Mouse (Mus musculus) lung, postnatal 25 days (tissue): ENCODE results near the gene Sprr2k.
"Not testable (repeated sequence)": the region's sequence is repeated elsewhere in the genome, so short reads cannot be mapped to it uniquely, and the experiment has no call there.

Experiments used
- DNase-seq: peaks from one replicate; pipeline ENCODE4 v3.0.0; 2022; ENCODE audit warnings: low spot score

Gene Sprr2k

DNA sequence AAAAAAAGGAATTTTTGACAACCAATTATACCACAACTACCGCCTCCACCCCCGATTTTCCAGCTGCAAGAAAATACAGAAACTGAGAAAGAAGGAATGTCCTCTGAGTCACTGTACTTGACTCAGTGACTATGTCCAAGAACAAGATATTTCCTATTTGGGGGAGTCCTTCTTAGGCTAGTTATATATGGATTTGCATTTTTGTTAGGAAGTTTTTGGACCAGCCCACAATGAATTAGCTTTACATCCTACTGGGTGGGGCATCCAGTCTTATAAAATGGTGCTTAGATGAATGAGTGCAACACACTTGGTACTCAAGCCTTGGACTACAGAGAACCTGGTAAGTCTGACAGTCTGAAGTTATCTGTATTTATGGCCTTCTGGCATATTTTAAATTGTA, at the start of gene Sprr2k:
Sprr2k (plus strand) TSS at position 301 of the 400 bp plus-strand sequence.
- no peak for DNase-seq

DNA sequence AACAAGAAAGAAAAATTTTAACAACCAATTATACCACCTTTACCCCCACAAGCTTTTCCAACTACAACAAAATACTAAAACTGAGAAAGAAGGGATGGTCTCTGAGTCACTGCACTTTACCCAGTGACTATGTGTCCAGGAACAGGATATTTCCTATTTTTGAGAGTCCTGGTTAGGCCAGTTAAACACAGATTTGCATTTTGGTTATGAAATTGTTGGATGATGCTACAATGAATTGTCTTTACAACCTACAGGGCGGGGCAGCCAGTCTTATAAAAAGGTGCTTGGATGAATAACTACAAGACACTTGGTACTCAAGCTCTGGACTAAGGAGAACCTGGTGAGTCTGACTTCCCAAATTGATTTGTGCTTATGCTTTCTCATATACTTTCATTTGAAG, 47.0 kb upstream of the Sprr2k start, which contains the start of gene Sprr2h:
Sprr2h (plus strand) TSS at position 301 of the 400 bp plus-strand sequence.
- DNase-seq, result no peak

DNA sequence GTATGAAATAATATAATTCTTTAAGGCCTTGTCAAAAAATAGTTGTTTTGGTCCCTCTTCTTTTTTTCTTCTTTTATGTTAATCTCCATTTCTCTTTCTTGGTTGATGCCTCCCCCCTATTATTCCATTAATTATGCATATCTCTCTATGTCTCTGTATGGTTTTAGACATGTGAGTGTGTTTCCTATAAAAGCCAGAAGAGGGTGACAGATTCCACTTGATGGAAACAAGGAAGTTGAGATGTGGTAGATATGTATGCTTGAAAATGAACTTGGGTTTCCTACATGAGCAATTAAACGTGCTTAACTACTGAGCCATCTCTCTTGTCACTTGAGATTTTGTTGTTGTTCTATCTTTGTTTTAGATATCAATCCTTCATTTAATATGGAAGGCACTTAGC, 38.1 kb upstream of the Sprr2k start:
- DNase-seq, result no peak

DNA sequence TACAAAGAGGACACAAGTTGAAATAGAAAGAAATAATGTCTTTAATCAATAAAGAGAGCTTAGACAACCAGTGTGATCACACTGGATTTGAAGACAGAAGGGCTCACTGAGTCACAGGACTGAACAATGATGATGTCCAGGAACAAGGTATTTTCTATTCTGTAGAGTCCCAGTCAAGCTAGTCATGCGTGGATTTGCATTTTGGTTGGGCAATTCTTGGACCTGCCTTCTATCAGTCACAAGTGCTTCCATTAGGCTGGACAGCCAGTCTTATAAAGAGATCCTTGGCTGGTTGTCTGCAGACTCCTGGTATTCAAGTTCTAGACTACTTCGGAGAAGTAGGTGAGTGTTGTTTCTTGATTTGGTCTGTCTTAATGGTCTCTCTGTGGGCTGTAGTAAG, 24.7 kb upstream of the Sprr2k start, which contains the start of gene Sprr2i:
Sprr2i (plus strand) TSS at position 301 of the 400 bp plus-strand sequence.
- DNase-seq, result no peak

DNA sequence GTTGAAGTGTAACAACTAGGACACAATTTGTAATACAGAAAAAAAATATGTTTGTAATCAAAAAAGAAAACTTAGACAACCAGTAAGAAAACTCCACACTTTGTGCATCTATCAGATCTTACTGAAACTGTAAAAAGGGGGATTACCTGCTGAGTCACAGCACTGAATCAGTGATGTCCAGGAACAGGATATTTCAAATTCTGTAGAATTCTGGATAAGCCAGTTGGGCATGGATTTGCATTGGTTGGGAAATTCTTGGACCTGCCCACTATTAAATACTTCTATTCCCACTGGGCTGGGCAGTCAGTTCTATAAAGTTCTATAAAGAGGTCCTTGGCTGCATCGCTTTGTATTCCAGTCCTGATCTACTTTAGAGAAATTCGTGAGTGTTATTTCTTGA, 14.6 kb upstream of the Sprr2k start, which contains the start of gene Sprr2j-ps:
Sprr2j-ps (plus strand) TSS at position 301 of the 400 bp plus-strand sequence.
- no peak for DNase-seq

DNA sequence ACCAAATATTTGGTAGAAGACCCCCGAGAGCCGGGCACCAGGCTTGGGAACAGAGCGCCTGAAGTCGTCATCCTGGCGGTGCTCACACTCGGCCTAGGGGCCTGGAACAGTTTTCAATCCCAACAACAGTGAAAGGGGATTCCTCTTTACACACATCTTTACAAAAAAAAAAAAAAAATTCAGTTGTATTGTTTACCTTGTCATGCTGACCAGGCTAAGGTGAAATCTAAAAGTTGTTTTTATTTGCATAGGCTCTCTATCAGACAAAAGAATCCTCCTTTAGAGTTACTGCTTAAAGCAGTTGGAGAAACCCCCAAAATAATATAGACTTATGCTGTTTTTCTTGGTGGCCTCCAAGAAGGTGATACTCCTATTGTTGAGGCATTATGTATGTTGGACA, 3.1 kb upstream of the Sprr2k start, which contains the start of gene Gm9774:
Gm9774 (minus strand) TSS at position 101 of the 400 bp plus-strand sequence.
- no peak for DNase-seq

DNA sequence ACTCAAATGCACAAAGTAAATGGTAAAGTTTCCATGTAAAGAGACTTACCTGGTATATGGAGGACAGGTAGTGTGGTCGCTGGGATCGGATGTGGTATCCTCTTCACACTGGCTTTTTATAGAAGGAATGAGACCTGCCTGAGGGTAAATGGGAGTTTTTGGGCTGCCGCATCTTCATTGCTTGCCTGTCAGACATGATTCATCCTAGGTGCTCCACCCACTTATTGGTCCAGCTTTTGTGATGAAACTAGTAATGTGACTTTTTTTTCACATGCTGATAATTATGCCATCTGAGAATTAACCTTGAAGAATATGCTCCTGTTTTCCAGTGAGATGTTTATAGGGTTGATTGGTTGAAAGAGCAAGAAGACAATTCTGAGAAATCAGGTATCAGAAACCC, 6.3 kb downstream of the Sprr2k start, which contains the start of gene Sprr1b:
Sprr1b (minus strand) TSS at position 101 of the 400 bp plus-strand sequence.
- DNase-seq, result no peak

DNA sequence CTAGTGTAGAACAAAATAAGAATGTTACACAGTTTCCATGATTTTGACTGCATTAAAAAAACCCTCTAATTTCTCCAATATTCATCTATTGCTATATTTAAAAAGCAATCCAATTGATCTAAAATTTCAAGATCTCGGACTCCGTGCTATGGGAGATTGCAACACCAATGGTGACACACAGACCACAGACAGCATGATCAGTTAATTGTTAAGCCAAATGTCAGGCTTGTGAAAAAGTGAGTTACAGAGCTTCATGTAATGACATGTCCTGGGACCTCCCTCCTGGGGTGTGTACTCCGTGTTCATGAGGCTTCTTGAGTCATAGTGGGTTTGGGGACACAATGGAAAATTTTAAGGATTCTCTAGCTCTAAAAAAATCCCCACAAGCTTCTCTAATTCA, 7.8 kb downstream of the Sprr2k start:
- DNase-seq, result no peak

DNA sequence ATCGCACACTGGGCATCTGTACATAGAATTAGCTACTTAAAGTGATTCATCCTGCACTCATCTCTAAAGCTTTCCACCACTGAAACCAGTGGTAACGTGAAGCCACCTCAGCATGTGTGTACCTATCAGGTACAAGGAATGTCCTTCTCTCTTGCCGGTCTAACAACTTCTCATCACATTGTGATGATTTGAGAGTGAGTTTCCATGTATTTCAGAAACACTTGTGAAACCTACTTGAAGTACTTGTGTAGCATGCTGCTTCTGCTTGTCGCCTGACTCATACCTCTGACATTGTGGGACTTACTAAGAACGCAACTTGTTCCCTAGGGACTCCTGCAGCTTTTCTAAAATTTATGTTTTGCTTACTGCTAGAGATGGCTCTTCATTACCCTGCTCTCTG, 22.8 kb downstream of the Sprr2k start:
- no peak for DNase-seq

DNA sequence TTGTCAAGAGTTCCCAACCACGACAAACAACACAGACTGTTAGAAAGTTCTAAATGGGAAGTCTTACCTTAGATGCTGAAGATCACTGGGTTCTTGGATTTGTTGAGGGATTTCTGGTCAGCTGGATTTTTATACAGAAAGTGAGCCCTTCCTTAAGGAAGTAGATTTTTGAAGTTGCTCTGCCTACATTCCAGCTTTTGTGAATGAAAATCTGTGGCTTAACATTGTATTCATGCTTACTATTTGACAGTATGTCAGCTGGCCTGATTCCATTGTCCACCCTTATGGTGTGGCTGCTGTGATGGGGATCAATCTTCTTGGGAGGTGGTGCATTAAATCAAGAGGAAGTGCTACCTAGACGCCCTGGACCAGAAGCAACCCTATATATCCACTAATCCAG, 26.2 kb downstream of the Sprr2k start, which contains the start of gene Sprr3:
Sprr3 (minus strand) TSS at position 101 of the 400 bp plus-strand sequence.
- DNase-seq, result no peak

DNA sequence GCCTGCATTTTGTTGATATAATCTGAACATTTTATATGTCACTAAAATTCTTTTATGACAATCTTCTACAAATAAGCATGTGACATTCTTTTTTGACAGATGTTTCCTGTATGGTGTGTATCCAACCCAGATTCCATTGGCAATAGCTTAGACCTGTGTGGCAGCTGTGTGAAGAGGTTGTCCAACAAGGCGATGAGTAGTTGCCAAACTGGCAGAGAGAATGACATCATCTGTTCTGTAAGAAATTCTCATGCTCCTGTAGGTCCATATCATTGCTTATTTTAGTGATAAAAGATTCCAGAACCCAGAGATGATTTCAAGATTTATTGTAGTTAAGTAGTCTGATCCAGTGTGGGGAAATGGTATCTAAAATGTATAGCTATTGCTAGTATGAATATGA, 34.2 kb downstream of the Sprr2k start:
- no peak for DNase-seq

DNA sequence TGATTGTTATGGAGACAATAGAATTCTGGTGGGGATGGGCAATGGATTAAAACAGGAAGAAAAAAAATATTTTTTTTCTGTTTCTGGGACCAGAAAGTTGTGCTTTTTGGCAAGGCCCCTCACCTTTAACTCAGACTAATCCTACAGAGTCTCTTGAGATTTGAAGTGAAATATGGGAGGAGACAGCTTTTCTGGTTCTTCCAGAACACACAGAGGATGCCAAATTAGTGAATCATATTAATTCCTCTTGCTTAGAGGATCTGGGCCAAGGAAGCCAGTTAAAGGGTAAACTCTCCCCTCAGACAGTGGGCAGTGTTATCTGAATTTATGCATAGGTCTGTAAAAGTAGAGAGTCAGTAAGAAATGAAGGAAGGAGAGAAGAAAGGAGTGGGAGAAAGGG, 35.0 kb downstream of the Sprr2k start:
- no peak for DNase-seq

DNA sequence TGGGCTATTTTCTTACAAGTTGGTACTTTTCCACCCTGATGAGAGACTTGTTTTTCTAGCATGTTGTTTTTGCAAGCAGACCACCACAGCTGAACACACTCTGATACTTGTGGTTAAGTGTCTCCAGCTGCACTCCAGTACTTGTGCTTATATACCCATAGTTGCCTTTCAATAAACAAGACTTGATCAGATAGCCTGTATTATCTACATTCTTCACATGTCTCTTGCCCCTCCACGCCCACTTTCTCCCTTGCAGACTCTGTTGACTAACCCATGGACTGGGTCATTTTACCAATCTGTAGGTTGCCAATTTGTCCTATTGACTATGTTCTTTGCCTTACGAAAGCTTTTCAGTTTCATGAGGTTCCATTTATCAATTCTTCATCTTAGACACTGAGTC, 37.7 kb downstream of the Sprr2k start:
- DNase-seq, result no peak

DNA sequence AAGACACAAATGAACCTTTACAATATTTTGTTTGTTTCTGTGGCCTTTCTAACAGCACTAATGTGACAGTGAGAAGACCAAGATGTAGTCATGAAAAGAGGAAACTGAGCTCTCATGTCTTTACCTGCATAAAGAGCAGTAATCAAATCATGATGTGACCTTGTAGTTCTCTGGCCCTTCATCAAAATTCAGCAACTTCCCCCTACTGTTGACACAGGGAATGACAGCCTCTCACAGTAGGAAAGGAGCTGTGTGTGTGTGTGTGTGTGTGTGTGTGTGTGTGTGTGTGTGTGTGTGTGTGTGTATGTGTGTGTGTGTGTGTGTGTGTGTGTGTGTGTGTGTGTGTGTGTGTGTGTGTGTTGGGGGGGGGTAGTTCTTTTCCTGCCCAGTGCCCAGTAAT, 48.9 kb downstream of the Sprr2k start:
- DNase-seq, result not testable (repeated sequence)
